Mouse (Mus musculus) urinary bladder, postnatal 25 days (tissue): Measurements from ENCODE around the gene Cacnb1.

Experiments used
- DNase-seq: peaks from one replicate; pipeline ENCODE4 v3.0.0; 2022; ENCODE audit warnings: low spot score

Gene Cacnb1

GRCm38 (mm10) chr11:97986738-97987465, 35.9 kb downstream of the Cacnb1 start:
- no peak for DNase-seq

DNA sequence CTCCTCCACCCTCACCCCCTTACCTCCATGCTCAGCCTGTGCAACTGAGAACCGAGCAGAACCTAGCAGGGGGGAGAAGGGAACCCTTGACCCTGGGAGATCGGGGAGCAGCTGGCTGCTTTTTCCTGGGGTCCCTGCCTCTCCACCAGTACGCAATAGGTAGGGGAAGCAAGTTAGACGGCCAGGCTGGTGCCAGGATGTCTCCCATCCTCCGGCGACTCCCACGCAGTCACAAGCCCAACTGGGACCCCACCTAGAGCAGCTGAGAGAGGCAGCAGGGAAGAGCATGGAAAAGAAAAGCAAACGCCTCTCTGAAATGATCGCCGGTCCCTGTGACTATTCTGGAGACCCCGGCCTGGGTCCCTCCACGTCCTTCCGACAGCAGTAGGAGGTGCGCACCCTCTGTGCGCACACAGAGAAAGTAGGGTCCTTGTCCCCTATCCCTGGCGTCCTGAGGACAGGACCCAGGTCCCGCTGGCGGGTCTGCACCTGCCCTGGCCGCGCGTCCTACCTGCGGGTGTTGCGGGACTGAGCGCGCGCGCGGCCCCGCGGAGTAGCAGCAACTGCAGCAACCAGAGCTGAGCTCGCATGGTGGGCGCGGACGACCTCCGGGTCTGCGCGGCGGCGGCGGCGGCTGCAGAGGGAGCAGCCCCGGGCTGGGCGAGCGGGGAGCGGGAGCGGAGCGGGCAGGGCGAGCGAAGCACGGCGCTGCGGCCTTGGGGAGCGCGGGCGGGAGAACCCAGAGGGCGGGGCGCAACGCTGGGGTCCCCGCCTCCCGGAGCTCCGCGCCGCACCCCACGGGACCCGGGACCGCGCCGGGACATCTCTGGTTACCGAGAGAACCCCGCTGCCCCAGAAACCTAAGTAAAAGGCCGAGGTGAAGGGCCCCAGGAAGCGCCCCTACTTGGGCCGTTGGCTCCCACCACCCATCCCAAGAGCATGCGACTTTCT, 36.8 kb downstream of the Cacnb1 start, which contains the start of gene Plxdc1:
Plxdc1 (minus strand) TSS at position 718 of the 951 bp plus-strand sequence.
- DNase-seq: peak; percentile 42

GRCm38 (mm10) chr11:97983983-97984382, 38.9 kb downstream of the Cacnb1 start:
- no peak for DNase-seq

DNA sequence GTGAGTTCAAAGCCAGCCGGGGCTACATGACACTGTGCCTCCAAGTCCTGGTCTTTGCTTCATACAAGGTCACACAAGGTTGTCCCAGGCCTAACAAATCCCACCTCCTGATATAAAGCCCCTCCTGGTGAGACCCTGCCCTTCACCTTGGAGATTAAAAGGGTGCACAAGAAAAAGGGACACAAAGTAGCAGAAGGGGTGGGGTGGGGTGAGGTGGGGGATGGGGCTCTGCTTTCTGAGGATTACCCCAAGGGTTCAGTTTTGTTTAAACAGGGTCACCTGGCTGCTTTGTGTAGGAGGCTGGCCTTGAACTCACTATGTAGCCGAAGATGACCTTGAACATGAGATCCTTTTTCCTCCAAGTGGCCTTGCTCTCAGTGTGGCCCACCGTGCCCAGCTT, 39.3 kb downstream of the Cacnb1 start:
- DNase-seq: no peak

GRCm38 (mm10) chr11:97982721-97983120, 40.1 kb downstream of the Cacnb1 start:
- no peak for DNase-seq

- DNase-seq: no peak
Measured at GRCm38 (mm10) chr11:97980531-97980966, 42.3 kb downstream of the Cacnb1 start.

GRCm38 (mm10) chr11:97979824-97980495, 42.9 kb downstream of the Cacnb1 start:
- no peak for DNase-seq

GRCm38 (mm10) chr11:97978392-97978791, 44.4 kb downstream of the Cacnb1 start:
- DNase-seq: no peak

DNA sequence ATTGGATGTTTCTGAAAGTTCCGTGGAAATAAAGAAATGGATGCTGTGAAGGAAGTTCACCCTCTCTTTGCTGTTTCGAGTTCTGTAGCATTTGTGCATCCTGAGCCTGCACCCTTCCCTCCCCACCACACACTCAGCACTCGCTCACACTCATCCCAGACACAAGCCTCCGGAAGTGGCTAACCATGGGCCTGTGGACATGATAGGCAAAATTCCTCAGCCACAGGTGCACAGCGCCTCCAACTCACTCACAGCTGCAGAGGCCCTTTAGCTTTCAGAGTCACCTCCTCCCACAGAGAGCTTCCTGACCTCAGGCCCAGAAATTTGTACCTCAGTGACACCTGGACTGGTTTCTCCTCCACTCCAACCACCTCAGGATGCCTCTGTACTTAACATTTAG, 45.0 kb downstream of the Cacnb1 start:
- DNase-seq: no peak

DNA sequence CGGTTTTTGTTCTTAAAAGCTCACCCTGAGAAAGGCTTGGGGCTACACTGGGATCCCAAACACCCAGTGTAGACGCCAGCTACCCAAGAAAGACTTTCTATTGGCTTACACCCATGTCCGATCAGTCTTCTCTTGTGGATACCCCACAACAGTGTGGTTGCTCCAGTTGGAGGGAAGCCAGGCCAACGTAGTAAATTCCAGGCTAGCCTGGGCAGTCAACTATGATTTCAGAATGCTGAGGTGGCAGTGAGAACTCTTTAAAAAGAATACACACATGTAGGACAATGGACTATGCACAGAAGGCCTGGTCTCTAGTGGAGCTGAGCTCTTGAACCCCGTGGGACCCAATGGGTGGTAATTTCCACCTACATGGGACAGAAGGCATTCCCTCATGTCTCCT, 48.1 kb downstream of the Cacnb1 start:
- DNase-seq: no peak

DNA sequence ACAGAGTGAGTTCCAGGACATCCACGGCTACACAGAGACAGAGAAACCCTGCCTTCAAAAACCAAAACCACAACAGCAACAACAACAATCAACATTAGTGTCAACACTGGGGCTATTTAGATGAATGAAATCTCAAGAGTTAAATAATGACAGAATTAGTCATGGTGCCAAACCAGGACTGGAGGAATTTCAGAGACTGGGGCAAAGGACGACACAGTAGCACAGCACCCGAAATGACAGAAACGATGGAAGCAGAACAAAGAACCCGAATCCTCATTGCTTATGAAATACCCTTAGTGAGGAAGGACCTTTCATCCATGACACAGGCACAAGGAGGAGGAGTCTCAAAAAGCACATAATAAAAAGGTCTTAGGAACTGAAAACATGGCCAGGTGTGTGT, 48.7 kb downstream of the Cacnb1 start:
- DNase-seq: no peak

DNA sequence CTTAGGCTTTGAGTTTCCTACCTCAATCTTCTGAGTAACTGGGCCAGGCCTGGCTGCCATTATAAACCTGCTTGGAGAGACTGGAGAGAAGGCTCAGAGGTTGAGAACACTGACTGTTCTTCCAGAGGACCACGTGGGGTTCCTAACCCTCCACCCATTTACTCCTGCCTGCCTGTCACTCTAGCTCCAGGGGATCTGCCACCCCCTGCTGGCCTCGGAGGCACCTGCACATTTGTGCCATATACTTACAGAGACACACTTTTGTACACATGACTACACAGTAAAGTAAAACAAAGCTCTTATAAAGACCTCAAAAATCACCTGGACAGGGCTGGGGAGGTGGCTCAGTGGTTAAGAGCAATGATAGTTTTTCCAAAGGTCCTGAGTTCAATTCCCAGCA, 50.4 kb downstream of the Cacnb1 start:
- DNase-seq: no peak

- peak; percentile 57 for DNase-seq
Measured at GRCm38 (mm10) chr11:97971232-97971631, 51.6 kb downstream of the Cacnb1 start.

GRCm38 (mm10) chr11:97970771-97971170, 52.1 kb downstream of the Cacnb1 start:
- no peak for DNase-seq

GRCm38 (mm10) chr11:97968385-97968784, 54.4 kb downstream of the Cacnb1 start:
- DNase-seq: no peak

DNA sequence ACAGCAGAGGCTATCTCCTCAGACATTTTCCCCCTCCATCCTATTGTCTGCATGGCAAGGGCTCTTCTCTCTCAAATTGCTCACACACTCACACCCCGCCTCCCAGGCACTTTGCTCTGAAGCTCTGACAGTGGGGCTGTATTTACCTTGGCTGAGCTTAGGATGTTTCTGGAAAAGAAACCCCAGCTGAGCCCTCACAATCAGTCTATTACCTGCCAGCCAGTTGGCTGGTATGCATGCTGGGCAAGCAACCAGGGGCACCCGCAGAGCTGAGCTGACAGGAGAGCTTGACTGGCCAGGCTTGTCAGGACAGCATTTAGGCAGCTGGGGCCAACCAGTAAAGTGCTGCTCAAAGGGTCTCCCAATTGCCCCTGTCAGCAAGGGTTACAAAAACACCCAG, 55.7 kb downstream of the Cacnb1 start:
- no peak for DNase-seq

- no peak for DNase-seq
Measured at GRCm38 (mm10) chr11:97960907-97961306, 61.9 kb downstream of the Cacnb1 start.

DNA sequence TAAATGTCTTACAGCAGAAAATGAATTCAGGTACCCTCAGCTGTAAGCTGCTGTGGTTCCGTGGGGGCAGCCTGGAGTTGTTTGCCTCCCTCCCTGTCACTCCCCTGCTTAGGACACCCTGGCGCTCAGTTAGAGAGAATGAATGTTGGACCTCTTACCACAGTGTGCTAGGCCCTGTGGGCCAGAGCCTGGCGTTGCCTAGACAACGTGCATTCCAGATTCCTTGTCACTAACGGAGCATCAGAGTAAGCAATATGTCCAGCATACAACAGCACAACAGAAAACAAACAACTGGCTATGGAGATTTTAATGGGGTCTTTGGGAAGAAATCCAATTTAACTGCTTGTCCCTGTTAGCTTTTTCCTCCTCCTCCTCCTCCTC, 63.5 kb downstream of the Cacnb1 start:
- DNase-seq: no peak

GRCm38 (mm10) chr11:97958641-97959299, 64.1 kb downstream of the Cacnb1 start:
- DNase-seq: no peak

- no peak for DNase-seq
Measured at GRCm38 (mm10) chr11:97956905-97957560, 65.8 kb downstream of the Cacnb1 start.

- no peak for DNase-seq
Measured at GRCm38 (mm10) chr11:97955915-97956314, 66.9 kb downstream of the Cacnb1 start.
